8 mouse cellular contexts compared by ENCODE assay signal in genomic region chr3:108286671-108287439, GRCm38 (mm10). TPM values are rescaled to one million over a fixed set of nuclear protein-coding genes. Genes with fewer than 3 reads are reported as not detected.
DNase-seq lines count a peak whose midpoint lies in the region; ATAC-seq and TF ChIP-seq lines count a peak whose summit lies in the region.
"Had no signal": no experiment of that assay in that cellular context is flagged by ENCODE, and none has a peak within 500 bp of the region (broad histone marks: within the 10 kb centered on the region; RNA-seq: fewer than 3 reads in every experiment).

No protein-coding gene starts in this region.

- H3K4me1 ChIP-seq in lung, embryonic 14.5 days (ENCODE audit: insufficient read depth), result peaks cover 36% of the 10 kb centered on the region
- peaks cover 72% of the 10 kb centered on the region for H3K4me1 ChIP-seq in forebrain, embryonic 13.5 days
- peaks cover 25% of the 10 kb centered on the region for H3K4me1 ChIP-seq in limb, embryonic 14.5 days (ENCODE audit: control insufficient read depth, insufficient read depth, low read length)
- peaks cover 42% of the 10 kb centered on the region for H3K4me1 ChIP-seq in stomach, embryonic 14.5 days (ENCODE audit: control insufficient read depth, insufficient read depth, low read length)

- TF ChIP-seq CTCF in lung, embryonic 14.5 days (IDR thresholded peaks at IDR 0.05; ENCODE audit: low read depth), result no peak

- DNase-seq in lung, embryonic 14.5 days, result no peak
- no peak for DNase-seq in lung, postnatal 4 days
- no peak for DNase-seq in limb, embryonic 14.5 days (ENCODE audit: low spot score)
- DNase-seq in layer of hippocampus, adult 8-10 months (ENCODE audit: low spot score in 2 of 2), result no peak
- no peak for DNase-seq in adrenal gland, postnatal 4 days (ENCODE audit: low spot score in 2 of 2)
- DNase-seq: right cerebral cortex, postnatal 4 days had no signal

- WGBS in lung, embryonic 14.5 days, result 48% methylated on average over 14 of the region's 14 CpGs
- 57% methylated on average over 14 of the region's 14 CpGs for WGBS in forebrain, embryonic 13.5 days
- WGBS in limb, embryonic 14.5 days, result 65% methylated on average over 14 of the region's 14 CpGs
- 52% methylated on average over 14 of the region's 14 CpGs for WGBS in stomach, embryonic 14.5 days

- no peak for TF ChIP-seq POLR2A in limb, embryonic 14.5 days (IDR thresholded peaks at IDR 0.05; ENCODE audit: borderline replicate concordance, extremely low read depth, insufficient read depth, insufficient read length)

- H3K9me3 ChIP-seq in lung, embryonic 14.5 days (ENCODE audit: low read depth, low read length), result no peaks in the 10 kb centered on the region
- H3K9me3 ChIP-seq in forebrain, embryonic 13.5 days (replicated peaks), result no peaks in the 10 kb centered on the region
- H3K9me3 ChIP-seq in limb, embryonic 14.5 days (ENCODE audit: control insufficient read depth, low read length), result no peaks in the 10 kb centered on the region
- H3K9me3 ChIP-seq in stomach, embryonic 14.5 days (ENCODE audit: control insufficient read depth, low read depth, low read length), result no peaks in the 10 kb centered on the region

- H3K4me2 ChIP-seq in lung, embryonic 14.5 days, result peak overlapping the region; percentile 31
- H3K4me2 ChIP-seq in forebrain, embryonic 13.5 days, result peak overlapping the region; percentile 73
- no peak overlapping the region for H3K4me2 ChIP-seq in limb, embryonic 14.5 days (replicated peaks; ENCODE audit: low read depth, low read length, severe bottlenecking)
- peak overlapping the region; percentile 21 for H3K4me2 ChIP-seq in stomach, embryonic 14.5 days (replicated peaks; ENCODE audit: low read depth, low read length)

- ATAC-seq in lung, embryonic 14.5 days (ENCODE audit: insufficient read depth), result no peak
- ATAC-seq in forebrain, embryonic 13.5 days, result no peak
- ATAC-seq in limb, embryonic 14.5 days (ENCODE audit: low FRiP score, low read depth), result no peak
- ATAC-seq in stomach, embryonic 14.5 days (ENCODE audit: insufficient number of reproducible peaks, insufficient read depth, low FRiP score, low read depth), result no peak

- H3K4me3 ChIP-seq in lung, embryonic 14.5 days (ENCODE audit: low read depth, low read length), result no peak overlapping the region
- H3K4me3 ChIP-seq in forebrain, embryonic 13.5 days, result peak overlapping the region; percentile 95; the same call in 1 of the 2 replicates
- no peak overlapping the region for H3K4me3 ChIP-seq in limb, embryonic 14.5 days (replicated peaks; ENCODE audit: low read length)
- H3K4me3 ChIP-seq in stomach, embryonic 14.5 days (ENCODE audit: low read depth, low read length), result no peak overlapping the region

- no peaks in the 10 kb centered on the region for H3K27me3 ChIP-seq in lung, embryonic 14.5 days (ENCODE audit: insufficient read depth, low read length)
- no peaks in the 10 kb centered on the region for H3K27me3 ChIP-seq in forebrain, embryonic 13.5 days
- no peaks in the 10 kb centered on the region for H3K27me3 ChIP-seq in limb, embryonic 14.5 days (ENCODE audit: control insufficient read depth, insufficient read depth, low read length)
- no peaks in the 10 kb centered on the region for H3K27me3 ChIP-seq in stomach, embryonic 14.5 days (ENCODE audit: control insufficient read depth, insufficient read depth, low read length)

- H3K27ac ChIP-seq in lung, embryonic 14.5 days (ENCODE audit: low read depth), result peak overlapping the region; percentile 85; the same call in 1 of the 2 replicates
- H3K27ac ChIP-seq in forebrain, embryonic 13.5 days, result peak overlapping the region; percentile 73; the same call in 1 of the 2 replicates
- H3K27ac ChIP-seq in limb, embryonic 14.5 days (replicated peaks; ENCODE audit: low read depth, low read length), result no peak overlapping the region
- H3K27ac ChIP-seq in stomach, embryonic 14.5 days (ENCODE audit: low read length), result peak overlapping the region; percentile 61; the same call in 1 of the 2 replicates

- H3K9ac ChIP-seq in lung, embryonic 14.5 days, result peak overlapping the region; percentile 27; the same call in 1 of the 2 replicates
- H3K9ac ChIP-seq in forebrain, embryonic 13.5 days, result peak overlapping the region; percentile 50
- peak overlapping the region; percentile 9; the same call in 1 of the 2 replicates for H3K9ac ChIP-seq in limb, embryonic 14.5 days (ENCODE audit: low read depth, low read length, severe bottlenecking)
- H3K9ac ChIP-seq in stomach, embryonic 14.5 days (replicated peaks; ENCODE audit: low read depth, low read length), result no peak overlapping the region

- no peaks in the 10 kb centered on the region for H3K36me3 ChIP-seq in lung, embryonic 14.5 days (ENCODE audit: insufficient read depth)
- no peaks in the 10 kb centered on the region for H3K36me3 ChIP-seq in forebrain, embryonic 13.5 days (ENCODE audit: poor library complexity, severe bottlenecking)
- H3K36me3 ChIP-seq in limb, embryonic 14.5 days (ENCODE audit: control insufficient read depth, insufficient read depth, low read length), result no peaks in the 10 kb centered on the region; the same call in 1 of the 2 replicates
- H3K36me3 ChIP-seq in stomach, embryonic 14.5 days (ENCODE audit: control insufficient read depth, insufficient read depth, low read length), result no peaks in the 10 kb centered on the region

RNA-seq across cellular contexts. Expression of gene Sort1, which starts 3.0 kb away (rescaled TPM):
- 32.7 and 33.2 TPM in 2 replicates for polyA plus RNA-seq in lung, embryonic 14.5 days (2014; fragmentation: Nextera tagmentation; extraction: Ambion mirVana)
- 13.5 and 13.9 TPM in 2 replicates for polyA plus RNA-seq in forebrain, embryonic 13.5 days (2015; fragmentation: Nextera tagmentation; extraction: Ambion mirVana)
- polyA plus RNA-seq in limb, embryonic 14.5 days (2012; rRNA removed), result 30.4 and 35.6 TPM in 2 replicates
- 17.9 and 19.1 TPM in 2 replicates for polyA plus RNA-seq in limb, embryonic 14.5 days (2014; fragmentation: Nextera tagmentation; extraction: Ambion mirVana)
- polyA plus RNA-seq in stomach, embryonic 14.5 days (2014; fragmentation: Nextera tagmentation; extraction: Ambion mirVana), result 12.3 and 12.9 TPM in 2 replicates
- total RNA-seq in layer of hippocampus, adult 8-10 months (2022), result 100 to 1,000 TPM; 329 to 381 (median 353) TPM
- 10 to 100 TPM; 31.7 to 32.5 TPM for total RNA-seq in adrenal gland, postnatal 4 days (2021)

RNA-seq across cellular contexts. Expression of gene Psma5, which starts 30.1 kb away (rescaled TPM):
- polyA plus RNA-seq in lung, embryonic 14.5 days (2014; fragmentation: Nextera tagmentation; extraction: Ambion mirVana), result 320 and 323 TPM in 2 replicates
- 298 and 305 TPM in 2 replicates for polyA plus RNA-seq in forebrain, embryonic 13.5 days (2015; fragmentation: Nextera tagmentation; extraction: Ambion mirVana)
- polyA plus RNA-seq in limb, embryonic 14.5 days (2012; rRNA removed), result 148 and 177 TPM in 2 replicates
- 301 and 312 TPM in 2 replicates for polyA plus RNA-seq in limb, embryonic 14.5 days (2014; fragmentation: Nextera tagmentation; extraction: Ambion mirVana)
- 280 and 294 TPM in 2 replicates for polyA plus RNA-seq in stomach, embryonic 14.5 days (2014; fragmentation: Nextera tagmentation; extraction: Ambion mirVana)
- 10 to 100 TPM; 75.1 to 78.6 (median 77.7) TPM for total RNA-seq in layer of hippocampus, adult 8-10 months (2022)
- total RNA-seq in adrenal gland, postnatal 4 days (2021), result 100 to 1,000 TPM in 1 of 2 experiments, 10 to 100 TPM in 1; 99.9 to 102 TPM
